Mouse (Mus musculus): ENCODE measurements around the gene Il12rb2.

DNA sequence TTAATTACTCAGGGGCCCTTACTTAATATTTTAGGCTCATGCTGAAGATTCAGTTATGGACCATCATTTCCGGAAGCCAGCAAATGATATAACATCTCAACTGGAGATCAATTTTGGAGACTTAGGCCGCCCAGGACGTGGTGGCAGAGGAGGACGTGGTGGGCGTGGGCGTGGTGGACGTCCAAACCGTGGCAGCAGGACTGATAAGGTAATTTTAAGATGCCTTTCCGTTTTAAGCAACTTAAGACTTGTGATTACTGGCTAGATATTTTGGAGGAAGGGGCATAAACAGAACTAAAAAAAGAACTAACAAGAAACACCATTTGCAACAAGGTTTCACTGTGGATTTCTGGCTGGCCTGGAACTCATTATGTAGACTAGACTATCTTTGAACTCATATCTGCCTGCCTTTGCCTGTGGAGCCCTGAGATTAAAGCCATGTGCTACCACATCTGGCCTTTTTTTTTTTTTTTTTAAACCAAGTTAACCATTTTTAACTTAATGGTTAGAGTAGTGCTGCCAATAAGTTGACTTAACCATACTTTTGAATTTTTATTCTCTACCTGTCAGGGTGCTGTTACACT lies 94.3 kb downstream of the Il12rb2 start:
- TF ChIP-seq CTCF (conservative IDR thresholded peaks at IDR 0.05 in 1 of 2, IDR thresholded peaks at IDR 0.05 in 1 of 2; ENCODE audit: low read depth in 2 of 2, low read length in 2 of 2) (no peak), USF1 (IDR thresholded peaks at IDR 0.05; ENCODE audit: low read depth, low read length) (no peak), EP300 (IDR thresholded peaks at IDR 0.05; ENCODE audit: low read length) (no peak), MEF2A (IDR thresholded peaks at IDR 0.05; ENCODE audit: borderline replicate concordance, low read depth, low read length) (no peak), RAD21 (IDR thresholded peaks at IDR 0.05; ENCODE audit: low read depth, low read length) (no peak), HCFC1 (IDR thresholded peaks at IDR 0.05; ENCODE audit: low read depth, low read length) (no peak), POLR2A (IDR thresholded peaks at IDR 0.05; ENCODE audit: low read depth, low read length) (no peak), RCOR1 (conservative IDR thresholded peaks at IDR 0.05; ENCODE audit: low read depth, low read length) (no peak)

All from CH12.LX (cell line).